Mouse (Mus musculus) limb, embryonic 11.5 days (tissue): ENCODE measurements around the gene Fam155a. TPM values are rescaled to one million over a fixed set of nuclear protein-coding genes. Genes with fewer than 3 reads are reported as not detected.
"Not testable (repeated sequence)": the region's sequence is repeated elsewhere in the genome, so short reads cannot be mapped to it uniquely, and the experiment has no call there.

Experiments used
- ATAC-seq: fragments of 200-750 bp; cut with Nextera tagmentation; 2 replicates; pipeline ENCODE4 v1.8.0; 2017; ENCODE audit warnings: low read depth; ENCODE audit not compliant: insufficient number of reproducible peaks, low FRiP score, low TSS enrichment
- DNase-seq: peaks from one replicate; pipeline ENCODE4 v3.0.0-alpha.2; 2015; ENCODE audit warnings: low spot score
- H3K27ac ChIP-seq: fragments of 300-500 bp; sonication (generic); replicated peaks from 2 replicates; pipeline ENCODE4 v1.5.1; 2014; ENCODE audit warnings: low read depth, mild to moderate bottlenecking, low read length
- H3K27me3 ChIP-seq: fragments of 300-500 bp; sonication (generic); 2 replicates; pipeline ENCODE4 v1.6.1; 2014; ENCODE audit warnings: mild to moderate bottlenecking, low read length, mixed read lengths; ENCODE audit not compliant: control insufficient read depth, insufficient read depth
- H3K36me3 ChIP-seq: fragments of 300-500 bp; sonication (generic); 2 replicates; pipeline ENCODE4 v1.6.1; 2014; ENCODE audit warnings: mild to moderate bottlenecking, low read length, moderate library complexity, mixed read lengths; ENCODE audit not compliant: control insufficient read depth, insufficient read depth
- H3K4me1 ChIP-seq: fragments of 300-500 bp; sonication (generic); 2 replicates; pipeline ENCODE4 v1.6.1; 2014; ENCODE audit warnings: low read length, mixed read lengths; ENCODE audit not compliant: control insufficient read depth, insufficient read depth
- H3K4me2 ChIP-seq: fragments of 300-500 bp; sonication (generic); 2 replicates; pipeline ENCODE4 v1.6.1; 2014; ENCODE audit warnings: low read depth, mild to moderate bottlenecking, moderate library complexity; ENCODE audit not compliant: severe bottlenecking
- H3K4me3 ChIP-seq: fragments of 300-500 bp; sonication (generic); 2 replicates; pipeline ENCODE4 v1.5.1; 2014; ENCODE audit warnings: low read depth, low read length
- H3K9ac ChIP-seq: fragments of 300-500 bp; sonication (generic); 2 replicates; pipeline ENCODE4 v1.6.1; 2014; ENCODE audit warnings: mild to moderate bottlenecking, low read length
- H3K9me3 ChIP-seq: fragments of 300-500 bp; sonication (generic); 2 replicates; pipeline ENCODE4 v1.6.1; 2016; ENCODE audit warnings: low read length; ENCODE audit not compliant: control insufficient read depth
- WGBS: fragments of 180-500 bp; shearing (Covaris S2); extraction: QIAGEN DNeasy Blood & Tissue Kit; methylation state at CpG from one replicate; pipeline ENCODE4 v1.1.7; 2014; 5-methylcytosine and 5-hydroxymethylcytosine counted together
- polyA plus RNA-seq: library from polyadenylated mRNA; unstranded; fragments of >200 nt; fragmentation: Nextera tagmentation; extraction: Ambion mirVana; gene quantifications from 2 replicates; pipeline ENCODE4 v1.2.1, GENCODE M21; 2014

Gene Fam155a
- polyA plus RNA-seq, 1 experiment from 2014 or later = 0.15 TPM

GRCm38 (mm10) chr8:9402393-9402792, 368.6 kb downstream of the Fam155a start:
- ATAC-seq = no peak
- H3K4me3 ChIP-seq = no peak overlapping the region
- 0 out of 2 replicates have a peak, but pooled peaks cover 4% of the 10 kb centered on the region for H3K4me1 ChIP-seq
- H3K9me3 ChIP-seq = no peaks in the 10 kb centered on the region
- WGBS = 51% methylated on average over 4 of the region's 4 CpGs
- DNase-seq = no peak
- no peaks in the 10 kb centered on the region for H3K27me3 ChIP-seq
- H3K9ac ChIP-seq = no peak overlapping the region
- no peak overlapping the region for H3K4me2 ChIP-seq
- no peak overlapping the region for H3K27ac ChIP-seq
- H3K36me3 ChIP-seq = no peaks in the 10 kb centered on the region

- DNase-seq (no peak), ATAC-seq (no peak)
- H3K4me2 ChIP-seq = no peak overlapping the region
- no peak overlapping the region for H3K4me3 ChIP-seq
- H3K9ac ChIP-seq = no peak overlapping the region
- no peaks in the 10 kb centered on the region for H3K27me3 ChIP-seq
- 36% methylated on average over 3 of the region's 3 CpGs for WGBS
- 0 out of 2 replicates have a peak, but pooled peaks cover 4% of the 10 kb centered on the region for H3K4me1 ChIP-seq
- H3K27ac ChIP-seq = no peak overlapping the region
- no peaks in the 10 kb centered on the region for H3K9me3 ChIP-seq
- H3K36me3 ChIP-seq = no peaks in the 10 kb centered on the region
Measured at GRCm38 (mm10) chr8:9398606-9399263, 372.2 kb downstream of the Fam155a start.

- Histone ChIP-seq H3K27me3 (no peaks in the 10 kb centered on the region), H3K27ac (no peak overlapping the region), H3K36me3 (no peaks in the 10 kb centered on the region), H3K4me3 (no peak overlapping the region), H3K9ac (no peak overlapping the region), H3K4me1 (0 out of 2 replicates have a peak, but pooled peaks cover 4% of the 10 kb centered on the region), H3K9me3 (no peaks in the 10 kb centered on the region), H3K4me2 (no peak overlapping the region)
- WGBS = 61% methylated on average over 6 of the region's 6 CpGs
- DNase-seq (no peak), ATAC-seq (no peak)
Measured at GRCm38 (mm10) chr8:9398040-9398439, 372.9 kb downstream of the Fam155a start.

GRCm38 (mm10) chr8:9394670-9395069, 376.3 kb downstream of the Fam155a start:
- 91% methylated on average over 5 of the region's 5 CpGs for WGBS
- no peak overlapping the region for H3K9ac ChIP-seq
- H3K4me2 ChIP-seq = no peak overlapping the region
- H3K36me3 ChIP-seq = no peaks in the 10 kb centered on the region
- H3K27ac ChIP-seq = no peak overlapping the region
- no peaks in the 10 kb centered on the region for H3K9me3 ChIP-seq
- H3K4me3 ChIP-seq = no peak overlapping the region
- ATAC-seq (no peak), DNase-seq (no peak)
- H3K4me1 ChIP-seq = no peaks in the 10 kb centered on the region
- H3K27me3 ChIP-seq = no peaks in the 10 kb centered on the region

- DNase-seq (peak; percentile 20), ATAC-seq (no peak)
- 41% methylated on average over 2 of the region's 2 CpGs for WGBS
Measured at GRCm38 (mm10) chr8:9393246-9393645, 377.7 kb downstream of the Fam155a start.

GRCm38 (mm10) chr8:9390229-9390628, 380.7 kb downstream of the Fam155a start:
- H3K9me3 ChIP-seq, H3K4me3 ChIP-seq, H3K36me3 ChIP-seq, H3K4me2 ChIP-seq, H3K27me3 ChIP-seq, H3K27ac ChIP-seq, H3K4me1 ChIP-seq, H3K9ac ChIP-seq, ATAC-seq: not testable (repeated sequence)
- WGBS = 90% methylated on average over 2 of the region's 2 CpGs
- DNase-seq = peak; percentile 9

More at GRCm38 (mm10) chr8:9393246-9393645, 377.7 kb downstream of the Fam155a start:
- no peaks in the 10 kb centered on the region for H3K36me3 ChIP-seq
- no peaks in the 10 kb centered on the region for H3K9me3 ChIP-seq
- no peaks in the 10 kb centered on the region for H3K27me3 ChIP-seq
- H3K9ac ChIP-seq = no peak overlapping the region
- H3K27ac ChIP-seq = no peak overlapping the region
- H3K4me1 ChIP-seq = no peaks in the 10 kb centered on the region
- H3K4me3 ChIP-seq = no peak overlapping the region
- H3K4me2 ChIP-seq = no peak overlapping the region

GRCm38 (mm10) chr8:9369201-9369600, 401.8 kb downstream of the Fam155a start:
- DNase-seq (no peak), ATAC-seq (no peak)
- Histone ChIP-seq H3K9ac (no peak overlapping the region), H3K27ac (no peak overlapping the region), H3K4me1 (no peaks in the 10 kb centered on the region), H3K9me3 (no peaks in the 10 kb centered on the region), H3K36me3 (no peaks in the 10 kb centered on the region), H3K27me3 (no peaks in the 10 kb centered on the region), H3K4me2 (no peak overlapping the region), H3K4me3 (no peak overlapping the region)
- 79% methylated on average over 8 of the region's 8 CpGs for WGBS

- 78% methylated on average over 6 of the region's 6 CpGs for WGBS
- ATAC-seq (no peak), DNase-seq (no peak)
- H3K9ac ChIP-seq = no peak overlapping the region
- no peaks in the 10 kb centered on the region for H3K27me3 ChIP-seq
- no peaks in the 10 kb centered on the region for H3K9me3 ChIP-seq
- H3K36me3 ChIP-seq = no peaks in the 10 kb centered on the region
- no peak overlapping the region for H3K4me3 ChIP-seq
- no peak overlapping the region for H3K27ac ChIP-seq
- no peaks in the 10 kb centered on the region for H3K4me1 ChIP-seq
- no peak overlapping the region for H3K4me2 ChIP-seq
Measured at GRCm38 (mm10) chr8:9367721-9368120, 403.2 kb downstream of the Fam155a start.

- ATAC-seq (no peak), DNase-seq (no peak)
- no peak overlapping the region for H3K4me3 ChIP-seq
- H3K9me3 ChIP-seq = no peaks in the 10 kb centered on the region
- no peaks in the 10 kb centered on the region for H3K27me3 ChIP-seq
- WGBS = 91% methylated on average over 1 of the region's 1 CpGs
- no peaks in the 10 kb centered on the region for H3K4me1 ChIP-seq
- H3K4me2 ChIP-seq = no peak overlapping the region
- no peak overlapping the region for H3K9ac ChIP-seq
- H3K36me3 ChIP-seq = no peaks in the 10 kb centered on the region
- H3K27ac ChIP-seq = no peak overlapping the region
Measured at GRCm38 (mm10) chr8:9365381-9365780, 405.6 kb downstream of the Fam155a start.
